Mouse (Mus musculus): ENCODE results near the gene Olfr424. TPM values are rescaled to one million over a fixed set of nuclear protein-coding genes. Genes with fewer than 3 reads are reported as not detected.

Gene Olfr424
- not detected for total RNA-seq (2021)
- long read RNA-seq, experiment 1: 0 reads
- long read RNA-seq, experiment 2: 0 reads

DNA sequence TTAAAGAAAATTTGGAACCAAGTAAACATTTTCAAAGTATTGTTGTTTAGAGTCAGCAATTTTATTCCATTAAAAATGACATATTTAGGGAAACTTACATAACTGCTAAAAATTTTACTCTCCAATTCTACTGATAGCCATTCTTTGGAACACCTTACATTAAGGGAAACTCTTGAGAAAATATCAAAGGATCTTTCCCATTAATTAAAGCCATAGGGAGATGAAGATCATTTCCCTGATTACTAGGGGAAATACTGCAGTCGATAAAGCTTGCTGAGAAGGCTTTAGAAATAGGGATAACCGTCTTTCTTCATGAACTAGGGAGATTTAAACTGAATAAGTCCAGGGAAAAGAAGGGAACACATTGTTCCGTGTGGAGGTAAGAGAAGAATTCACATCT, at the start of gene Olfr424:
Gene Olfr424, plus strand, starts transcription at position 301 of the 400 bp plus-strand sequence.
- DNase-seq: no peak

DNA sequence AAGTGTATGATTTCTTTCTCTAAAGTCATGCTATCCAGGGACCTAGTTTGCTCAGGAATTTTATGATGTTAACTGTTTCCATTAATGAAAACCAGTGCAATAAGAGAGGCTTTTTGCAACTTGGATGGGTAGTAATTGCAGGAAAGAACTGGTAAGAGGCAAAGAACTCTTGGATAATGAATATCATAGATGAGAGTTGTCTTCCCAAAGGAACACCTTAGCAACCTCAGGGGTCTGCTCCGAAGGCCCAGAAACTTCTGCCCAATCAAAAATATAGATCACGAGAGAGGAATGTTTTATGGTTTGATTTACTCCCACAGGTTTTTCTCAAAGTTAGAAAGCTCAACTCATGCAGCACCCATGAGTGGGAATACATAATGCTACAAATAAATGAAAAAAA, 47.3 kb upstream of the Olfr424 start, which contains the start of gene Olfr429:
Gene Olfr429, plus strand, starts transcription at position 301 of the 400 bp plus-strand sequence.
- no peak for DNase-seq

DNA sequence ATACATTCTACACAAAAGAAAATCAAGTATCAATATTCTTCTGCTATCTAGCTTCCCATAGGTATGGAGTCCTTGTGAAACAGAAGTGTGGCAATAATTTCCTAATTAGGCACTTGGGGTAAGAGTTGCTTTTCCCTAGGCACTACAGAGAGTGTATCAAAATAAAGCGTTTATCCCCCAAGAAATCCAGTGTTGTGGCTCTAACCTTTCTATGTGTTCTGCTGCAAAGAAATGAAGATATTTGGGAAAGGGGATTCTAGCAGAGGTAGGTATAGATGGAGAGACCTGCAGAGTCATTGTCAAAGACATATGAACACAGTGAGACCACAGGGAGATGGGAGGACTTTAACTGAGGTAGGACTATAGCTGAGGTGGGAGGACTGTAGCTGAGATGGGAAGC, 34.7 kb upstream of the Olfr424 start, which contains the start of gene Olfr427:
Gene Olfr427, plus strand, starts transcription at position 301 of the 400 bp plus-strand sequence.
- no peak for DNase-seq

DNA sequence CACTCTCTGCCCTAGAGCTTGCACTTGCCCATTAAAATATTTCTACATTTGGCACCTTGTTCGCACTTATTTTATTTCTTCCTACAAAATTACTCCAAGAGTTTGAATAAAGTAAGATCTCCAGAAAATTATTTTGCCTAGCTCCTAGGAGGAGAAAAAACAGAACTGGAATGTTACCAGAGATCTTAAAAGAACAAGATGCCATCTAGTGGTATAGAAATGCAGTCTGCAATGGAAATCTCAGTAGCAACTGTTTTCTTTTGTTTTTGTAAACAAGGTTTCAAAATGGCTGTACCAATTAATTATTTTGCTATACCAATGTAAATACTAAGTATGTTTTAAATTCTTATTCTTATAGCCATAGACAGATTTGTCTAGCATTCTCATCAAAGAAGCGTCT, 27.6 kb upstream of the Olfr424 start:
- DNase-seq: no peak

DNA sequence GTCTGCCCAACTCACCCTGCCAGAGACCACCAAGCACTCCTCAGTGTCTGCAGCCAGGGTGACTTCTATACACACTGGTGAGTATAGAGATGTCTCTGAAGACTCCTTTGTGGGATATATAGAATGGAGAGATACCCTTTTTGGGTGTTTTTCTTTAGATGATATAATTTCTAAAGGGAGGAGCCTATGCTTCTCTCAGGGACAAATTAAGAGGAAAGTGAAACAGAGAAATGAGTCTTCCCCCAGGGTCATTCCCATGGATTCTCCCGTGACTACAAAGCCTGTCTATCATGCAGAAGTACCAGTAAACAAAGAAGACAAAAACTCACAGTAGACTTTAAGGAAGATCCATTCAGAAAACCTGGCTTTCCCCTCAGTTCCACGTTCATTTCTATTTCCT, 10.3 kb upstream of the Olfr424 start, which contains the start of gene Olfr231:
Gene Olfr231, minus strand, starts transcription at position 101 of the 400 bp plus-strand sequence.
- DNase-seq: no peak

DNA sequence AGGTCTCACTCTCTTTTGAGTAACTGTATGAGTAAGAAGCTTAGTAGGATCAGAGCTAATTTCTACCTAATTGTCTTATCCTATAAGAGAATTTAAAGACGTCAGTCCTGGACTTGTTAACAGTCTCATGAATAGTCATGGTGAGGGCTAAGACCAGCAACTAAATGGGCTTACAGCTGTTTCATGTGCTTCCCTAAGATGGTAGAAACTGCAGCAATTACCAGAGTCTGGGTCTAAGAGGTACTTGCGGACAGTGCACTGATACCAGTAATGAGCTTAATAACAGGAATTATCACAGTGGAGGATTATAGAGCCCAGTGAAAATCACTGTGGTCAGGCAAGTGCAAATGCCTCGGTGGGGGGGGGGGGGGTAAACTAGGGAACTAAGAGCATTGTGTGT, 682 bp downstream of the Olfr424 start:
- DNase-seq: no peak

DNA sequence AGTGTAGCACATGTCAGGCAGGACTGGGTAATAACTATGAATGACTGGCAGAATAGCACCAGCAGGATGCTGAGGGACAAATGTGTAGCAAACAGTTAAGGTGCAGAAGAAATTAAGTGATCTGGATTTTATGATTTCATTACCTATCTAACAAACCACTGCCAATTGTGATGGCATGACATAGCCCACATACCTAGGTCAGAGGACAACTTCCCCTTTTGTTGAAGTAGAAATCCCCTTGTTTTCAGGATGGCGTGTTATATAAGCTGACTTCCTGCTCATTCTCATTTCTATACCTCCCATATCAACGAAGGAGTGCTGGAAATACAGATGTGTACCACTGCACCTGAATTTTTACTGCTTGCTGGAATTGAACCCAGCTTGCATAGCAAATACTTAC, 10.1 kb downstream of the Olfr424 start:
- DNase-seq: no peak

DNA sequence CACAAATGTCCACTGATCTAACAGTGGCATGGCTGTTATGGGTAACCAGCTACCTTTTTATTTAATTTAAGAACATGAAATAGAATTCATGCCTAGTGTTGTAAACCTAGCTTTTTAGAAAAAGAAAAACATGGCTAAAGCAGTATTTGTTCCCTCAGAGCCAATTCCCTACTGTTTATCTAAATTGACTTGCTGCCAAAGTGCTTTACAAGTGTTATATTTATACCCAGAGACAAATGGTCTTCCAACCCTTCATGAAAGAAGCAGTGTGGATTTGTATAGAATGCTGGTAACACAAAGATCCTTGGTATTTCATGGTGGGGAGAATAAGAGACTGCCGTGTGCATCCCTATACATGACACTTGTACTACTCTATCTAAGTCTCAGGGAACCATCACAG, 15.4 kb downstream of the Olfr424 start:
- DNase-seq: no peak

DNA sequence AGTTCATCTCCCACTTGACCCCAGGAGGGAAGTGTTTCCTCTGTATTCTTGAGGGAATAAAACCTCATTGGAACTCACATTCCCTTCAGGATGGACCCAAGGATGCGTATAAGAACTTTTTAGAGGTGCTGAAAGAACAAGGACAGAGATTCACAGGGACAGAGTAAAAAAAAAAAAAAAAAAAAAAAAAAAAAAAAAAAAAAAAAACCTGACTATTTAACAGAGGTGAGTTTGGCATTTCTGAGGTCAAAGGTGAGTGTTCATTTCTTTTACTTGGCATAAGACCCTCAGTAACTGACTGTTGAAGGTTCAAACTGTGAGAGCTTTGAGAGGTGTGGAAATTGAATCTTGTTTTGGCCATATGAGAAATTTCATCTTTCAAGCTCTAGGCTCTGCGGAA, 18.0 kb downstream of the Olfr424 start:
- no peak for DNase-seq

DNA sequence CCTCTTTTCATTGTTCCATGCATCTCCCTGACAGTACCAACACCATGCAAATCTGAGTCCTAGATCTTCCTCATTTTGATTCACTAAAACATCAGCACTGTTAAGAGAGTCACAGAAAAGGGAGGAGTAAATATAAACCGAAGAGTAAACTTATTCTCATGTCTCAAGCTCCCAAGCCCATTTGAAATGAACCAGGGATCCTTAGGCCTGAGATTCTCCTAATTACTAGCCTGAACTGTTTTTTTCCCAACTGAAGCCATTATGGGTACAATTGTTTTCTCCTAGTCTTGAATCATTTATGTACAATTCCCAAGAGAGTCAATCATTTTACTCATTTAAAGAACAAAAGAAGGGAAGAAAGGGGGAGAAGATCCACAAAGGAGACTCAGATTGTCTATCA, 24.0 kb downstream of the Olfr424 start, which contains the start of gene Olfr420:
Gene Olfr420, plus strand, starts transcription at position 301 of the 400 bp plus-strand sequence.
- DNase-seq: no peak

DNA sequence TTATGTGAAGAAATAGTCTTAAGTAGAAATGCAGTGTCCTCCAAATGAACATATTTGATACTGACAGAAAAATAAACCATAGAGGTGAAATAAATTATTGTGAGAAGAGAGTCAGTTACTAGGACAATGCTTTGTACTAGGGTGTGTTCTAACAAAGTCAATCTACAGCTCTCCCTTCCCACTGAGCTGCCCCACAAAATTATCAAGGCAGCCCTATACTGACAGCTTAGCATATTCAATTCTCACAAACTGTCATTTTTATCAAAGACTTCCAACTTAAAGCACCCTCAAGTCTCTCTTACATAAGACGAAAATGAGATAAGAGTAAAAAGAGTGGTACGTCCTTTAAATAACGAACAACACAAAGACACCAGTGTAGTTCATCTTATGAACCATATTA, 26.3 kb downstream of the Olfr424 start:
- DNase-seq: no peak

DNA sequence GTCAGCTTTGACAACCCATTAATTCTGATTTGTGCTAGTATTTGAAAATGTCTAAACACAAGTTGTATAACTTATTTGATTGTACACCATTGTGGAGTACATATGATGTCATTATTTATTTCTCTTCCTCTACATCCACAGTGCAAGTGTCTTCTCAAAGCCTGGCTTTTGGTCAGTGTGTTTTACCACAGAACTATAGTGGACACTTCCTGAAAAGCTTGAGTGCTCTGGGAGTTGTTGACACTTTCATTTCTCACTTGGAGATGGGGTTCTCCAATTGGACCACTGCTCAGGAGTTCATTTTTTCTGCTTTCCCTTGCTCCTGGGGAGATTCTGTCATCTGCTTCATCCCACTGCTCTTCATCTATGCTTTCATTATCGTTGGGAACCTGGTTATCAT, 27.2 kb downstream of the Olfr424 start:
- no peak for DNase-seq

DNA sequence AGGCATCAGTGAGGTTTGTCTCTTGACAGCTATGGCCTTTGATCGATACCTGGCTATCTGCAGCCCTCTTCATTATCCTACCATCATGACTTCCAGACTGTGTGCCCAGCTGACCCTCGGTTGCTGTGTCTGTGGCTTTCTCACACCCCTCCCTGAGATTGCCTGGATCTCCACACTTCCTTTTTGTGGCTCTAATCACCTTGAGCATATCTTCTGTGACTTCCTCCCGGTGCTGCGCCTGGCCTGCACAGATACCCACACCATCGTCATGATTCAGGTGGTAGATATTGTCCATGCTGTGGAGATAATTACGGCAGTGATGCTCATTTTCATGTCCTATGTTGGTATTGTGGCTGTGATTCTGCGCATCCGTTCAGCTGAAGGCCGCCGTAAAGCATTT, 27.8 kb downstream of the Olfr424 start:
- DNase-seq: no peak

DNA sequence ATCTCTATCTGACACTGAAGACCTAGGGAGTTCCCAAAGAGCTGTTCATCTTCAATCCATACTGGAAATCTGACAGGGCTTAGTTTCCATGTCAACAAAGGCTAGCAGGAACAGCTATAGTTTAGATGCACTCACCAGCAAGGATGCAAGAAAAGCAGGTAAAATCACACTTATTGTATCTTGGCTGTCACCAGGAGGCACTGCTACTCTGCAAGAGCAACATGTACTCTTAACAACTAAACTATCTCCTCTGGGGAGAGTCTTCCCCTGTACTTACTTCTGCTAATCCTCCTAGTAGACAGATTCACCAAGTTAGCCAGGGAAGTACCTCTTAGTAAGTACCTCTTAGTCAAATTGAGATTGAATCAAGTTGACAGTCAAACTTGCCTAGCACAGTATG, 37.7 kb downstream of the Olfr424 start:
- peak; percentile 2 to 24 for DNase-seq

DNA sequence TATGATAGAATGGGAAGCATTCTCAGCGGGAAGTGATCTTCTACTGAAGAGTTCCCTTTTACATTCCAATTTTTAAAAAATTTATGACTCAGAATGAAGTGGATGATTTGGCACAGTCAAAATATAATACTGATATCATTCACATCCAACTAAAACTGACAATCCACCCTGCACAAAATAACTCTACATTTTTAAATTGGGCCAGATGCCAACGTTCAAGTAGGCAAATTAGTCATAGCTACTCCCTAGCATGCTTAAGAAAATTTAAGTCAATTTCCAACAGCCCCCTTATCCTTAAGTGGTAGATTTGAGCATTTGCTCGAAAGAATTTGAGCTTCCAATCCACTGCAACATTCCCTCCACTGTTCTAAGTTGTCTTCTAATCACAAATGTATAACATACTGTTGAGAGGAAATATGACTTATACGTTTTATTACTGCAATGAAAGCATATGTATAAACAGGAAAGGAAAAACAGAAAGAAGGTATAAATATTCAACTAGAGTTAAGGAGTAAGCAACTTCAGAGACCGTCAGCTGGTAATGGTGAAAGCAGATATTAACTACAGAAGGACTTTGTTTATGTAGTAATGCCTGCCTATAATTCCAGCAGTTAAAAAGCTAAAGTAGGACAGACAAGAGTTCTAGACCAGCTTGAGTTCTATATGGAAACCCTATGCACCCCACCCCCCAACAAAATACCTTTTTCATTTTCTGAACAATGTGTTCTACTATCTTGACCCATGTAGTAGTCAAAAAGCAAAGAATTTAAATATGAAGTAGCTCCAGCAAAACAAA, 39.6 kb downstream of the Olfr424 start:
- DNase-seq: no peak

DNA sequence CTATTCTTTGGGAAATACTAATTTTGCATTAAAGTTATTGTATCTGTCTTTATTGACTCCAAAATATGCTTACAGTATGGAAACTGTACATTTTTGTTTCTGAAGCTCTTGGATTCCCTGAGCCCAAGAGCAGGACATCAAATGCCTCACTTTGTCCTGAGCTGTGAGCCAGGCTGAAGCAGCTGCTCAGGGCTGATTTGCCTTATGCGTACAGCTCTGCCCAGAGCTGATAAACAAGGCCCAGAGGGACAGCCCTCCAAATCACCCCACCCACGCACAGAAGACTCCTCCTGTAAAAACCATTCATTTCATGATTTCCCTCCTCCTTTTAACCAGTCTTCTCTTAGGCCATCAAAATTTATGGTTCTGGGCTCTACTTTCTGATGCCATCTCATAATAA, 40.2 kb downstream of the Olfr424 start:
- DNase-seq: no peak

DNA sequence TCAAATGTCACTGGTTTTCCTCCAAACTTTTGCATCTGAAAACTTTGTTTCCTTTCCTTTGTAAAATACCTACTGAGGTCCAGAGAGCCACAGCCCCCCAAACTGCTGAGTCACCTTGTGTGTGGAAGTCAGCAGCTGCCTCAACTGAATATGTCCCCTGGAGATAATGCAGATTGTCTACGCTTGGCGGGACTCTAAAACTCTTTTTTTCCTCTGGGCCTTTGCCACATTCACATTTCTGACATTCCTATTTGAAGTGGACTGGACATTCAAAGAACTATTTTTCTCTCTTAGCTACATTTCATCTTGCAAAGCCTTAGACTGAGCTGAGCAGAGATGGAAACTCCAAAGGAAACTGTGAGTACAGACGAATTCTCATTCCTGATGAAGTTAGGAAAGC, 41.3 kb downstream of the Olfr424 start, which contains the start of gene Spta1:
Gene Spta1, plus strand, starts transcription at position 172 of the 400 bp plus-strand sequence.
- DNase-seq: no peak

Other genes starting within 250 kb of the Olfr424 start
- 1 to 10 TPM; 2.8 to 5.5 TPM for gene Ifi211, start 218.5 kb upstream of the Olfr424 start, total RNA-seq (2021)
- gene Mndal, start 189.0 kb upstream of the Olfr424 start, total RNA-seq (2021): 10 to 100 TPM; 10.2 to 17.8 TPM
- gene Ifi203, start 188.8 kb upstream of the Olfr424 start, total RNA-seq (2021): 10 to 100 TPM in 1 of 2 experiments, 1 to 10 TPM in 1; 9.3 to 16.7 TPM
- gene Ifi202b, start 148.8 kb upstream of the Olfr424 start, total RNA-seq (2021): not detected
- gene Ifi205, start 99.7 kb upstream of the Olfr424 start, total RNA-seq (2021): 10 to 100 TPM in 1 of 2 experiments, 1 to 10 TPM in 1; 2.6 to 16.8 TPM
- not detected for gene Olfr433, start 90.8 kb upstream of the Olfr424 start, total RNA-seq (2021)
- not detected for gene Olfr432, start 82.3 kb upstream of the Olfr424 start, total RNA-seq (2021)
- gene Olfr430, start 64.9 kb upstream of the Olfr424 start, total RNA-seq (2021): not detected
- gene Olfr429, start 47.2 kb upstream of the Olfr424 start, total RNA-seq (2021): not detected
- gene Olfr427, start 34.6 kb upstream of the Olfr424 start, total RNA-seq (2021): not detected
- gene Olfr231, start 10.4 kb upstream of the Olfr424 start, total RNA-seq (2021): not detected
- not detected for gene Olfr420, start 24.1 kb downstream of the Olfr424 start, total RNA-seq (2021)
- under 1 TPM; 0.49 to 0.63 TPM for gene Spta1, start 41.3 kb downstream of the Olfr424 start, total RNA-seq (2021)
- not detected for gene Olfr419, start 120.5 kb downstream of the Olfr424 start, total RNA-seq (2021)
- not detected for gene Mptx1, start 199.0 kb downstream of the Olfr424 start, total RNA-seq (2021)
- not detected for gene Olfr417, start 233.6 kb downstream of the Olfr424 start, total RNA-seq (2021)

Data from adrenal gland, postnatal 36 days (tissue).